ENCODE assay signal across 8 mouse cellular contexts in the genomic region with DNA sequence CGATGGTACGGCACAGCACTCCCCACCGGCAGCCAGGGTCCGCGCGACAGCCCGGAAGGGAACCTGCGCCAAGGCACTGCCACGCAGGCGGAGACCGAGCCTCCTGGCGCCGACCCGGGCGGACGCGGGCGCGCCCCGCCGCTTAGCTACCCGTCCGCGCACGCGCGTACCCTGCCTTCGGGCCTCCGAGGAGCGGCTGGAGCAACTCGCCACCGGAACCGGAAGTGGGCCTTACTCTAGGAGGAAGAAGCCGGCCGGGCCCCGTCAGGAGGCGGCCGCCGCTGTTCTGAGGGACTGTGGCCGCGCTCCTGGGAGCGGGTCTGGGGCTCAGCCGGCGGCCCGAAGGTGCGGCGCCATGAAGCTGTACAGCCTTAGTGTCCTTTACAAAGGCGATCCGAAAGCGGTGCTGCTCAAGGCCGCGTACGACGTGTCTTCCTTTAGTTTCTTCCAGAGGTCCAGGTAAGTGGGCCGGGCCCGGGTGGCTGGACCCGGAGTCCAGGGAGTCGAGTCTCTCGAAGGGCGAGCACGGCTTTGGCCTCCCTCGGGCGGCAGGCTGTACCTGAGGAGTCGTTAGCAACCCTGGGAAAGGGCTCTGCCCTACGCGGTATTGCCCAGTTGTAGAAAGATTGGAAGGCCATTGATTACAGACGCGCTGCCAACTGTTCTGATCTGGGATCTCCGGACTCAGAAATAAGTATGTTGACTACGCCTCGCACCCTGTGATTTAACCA. TPM values are rescaled to one million over a fixed set of nuclear protein-coding genes. Genes with fewer than 3 reads are reported as not detected.
A peak's percentile ranks its signal among the peaks of the same experiment; 100 is the strongest.
DNase-seq lines count a peak whose midpoint lies in the region; ATAC-seq lines count a peak whose summit lies in the region.

A gene (plus strand): TSS at position 148 of the 731 bp plus-strand sequence.

- intact Hi-C loops in heart, postnatal 14 days (cut with DNase I), result no loop called here

- H3K4me2 ChIP-seq in forebrain, embryonic 14.5 days (ENCODE audit: low read length), result peak within 1 kb of the TSS; percentile 80
- peak within 1 kb of the TSS; percentile 81 for H3K4me2 ChIP-seq in neural tube, embryonic 15.5 days

- H3K27ac ChIP-seq in forebrain, embryonic 14.5 days (ENCODE audit: low read depth, low read length), result peak within 1 kb of the TSS; percentile 79
- peak within 1 kb of the TSS; percentile 96 for H3K27ac ChIP-seq in neural tube, embryonic 15.5 days (replicated peaks)

- H3K4me3 ChIP-seq in forebrain, embryonic 14.5 days (ENCODE audit: low read depth, low read length), result peak within 1 kb of the TSS; percentile 72
- H3K4me3 ChIP-seq in neural tube, embryonic 15.5 days (replicated peaks), result peak within 1 kb of the TSS; percentile 95

- under 1% methylated on average over 71 of the region's 71 CpGs for WGBS in forebrain, embryonic 14.5 days
- WGBS in neural tube, embryonic 15.5 days, result under 1% methylated on average over 71 of the region's 71 CpGs

- peaks cover 14% of the 10 kb centered on the region for H3K4me1 ChIP-seq in forebrain, embryonic 14.5 days (ENCODE audit: control insufficient read depth, insufficient read depth, low read length)
- peaks cover 28% of the 10 kb centered on the region for H3K4me1 ChIP-seq in neural tube, embryonic 15.5 days

- peak; percentile 98 for ATAC-seq in forebrain, embryonic 14.5 days
- ATAC-seq in neural tube, embryonic 15.5 days (ENCODE audit: low FRiP score), result peak; percentile 98

- DNase-seq in ES-CJ7 (ENCODE audit: low read depth, low spot score), result peak; percentile 92
- peak; percentile 94 for DNase-seq in cerebellum, adult 11 months
- DNase-seq in forebrain, embryonic 14.5 days (ENCODE audit: low spot score), result peak; percentile 97
- DNase-seq in heart, postnatal 14 days, result peak; percentile 98 to 99
- DNase-seq in layer of hippocampus, adult 11-12 months (ENCODE audit: low spot score), result peak; percentile 94
- DNase-seq in lung, adult 18-20 months, result peak; percentile 97 to 98
- peak; percentile 96 for DNase-seq in testis, postnatal 14 days (ENCODE audit: low spot score)

- H3K27me3 ChIP-seq in forebrain, embryonic 14.5 days (replicated peaks; ENCODE audit: control insufficient read depth, insufficient read depth, low read length), result no peaks in the 10 kb centered on the region
- no peaks in the 10 kb centered on the region for H3K27me3 ChIP-seq in neural tube, embryonic 15.5 days (replicated peaks)

- peaks cover 11% of the 10 kb centered on the region for H3K36me3 ChIP-seq in forebrain, embryonic 14.5 days (ENCODE audit: control insufficient read depth, insufficient read depth, low read length)
- peaks cover 15% of the 10 kb centered on the region for H3K36me3 ChIP-seq in neural tube, embryonic 15.5 days

- H3K9me3 ChIP-seq in forebrain, embryonic 14.5 days (replicated peaks; ENCODE audit: control insufficient read depth, low read length), result no peaks in the 10 kb centered on the region
- no peaks in the 10 kb centered on the region for H3K9me3 ChIP-seq in neural tube, embryonic 15.5 days (replicated peaks)

- H3K9ac ChIP-seq in forebrain, embryonic 14.5 days (ENCODE audit: low read length), result peak within 1 kb of the TSS; percentile 84
- H3K9ac ChIP-seq in neural tube, embryonic 15.5 days (replicated peaks), result peak within 1 kb of the TSS; percentile 92

RNA-seq across cellular contexts. Expression of the gene that starts here (rescaled TPM):
- 46.3 and 47.5 TPM in 2 replicates for polyA plus RNA-seq in forebrain, embryonic 14.5 days (2014; fragmentation: Nextera tagmentation; extraction: Ambion mirVana)
- 10 to 100 TPM; 72.2 to 75.4 TPM for total RNA-seq in heart, postnatal 14 days (2021)
- 84.9 and 87.1 TPM in 2 replicates for polyA plus RNA-seq in neural tube, embryonic 15.5 days (2015; fragmentation: Nextera tagmentation; extraction: Ambion mirVana)

Comparison
In these comparisons a context has a peak if more than half of its experiments do, and no peak if none do; other contexts are left out.
1. Peak in every context shown above with its lines: DNase-seq, ATAC-seq, H3K4me3 ChIP-seq and H3K27ac ChIP-seq.